Mouse (Mus musculus): ENCODE data around the gene Gpi1. TPM values are rescaled to one million over a fixed set of nuclear protein-coding genes. Genes with fewer than 3 reads are reported as not detected.

Gpi1 gene
- polyA plus RNA-seq, 1 experiment from 2014 or later = 287 TPM

DNA sequence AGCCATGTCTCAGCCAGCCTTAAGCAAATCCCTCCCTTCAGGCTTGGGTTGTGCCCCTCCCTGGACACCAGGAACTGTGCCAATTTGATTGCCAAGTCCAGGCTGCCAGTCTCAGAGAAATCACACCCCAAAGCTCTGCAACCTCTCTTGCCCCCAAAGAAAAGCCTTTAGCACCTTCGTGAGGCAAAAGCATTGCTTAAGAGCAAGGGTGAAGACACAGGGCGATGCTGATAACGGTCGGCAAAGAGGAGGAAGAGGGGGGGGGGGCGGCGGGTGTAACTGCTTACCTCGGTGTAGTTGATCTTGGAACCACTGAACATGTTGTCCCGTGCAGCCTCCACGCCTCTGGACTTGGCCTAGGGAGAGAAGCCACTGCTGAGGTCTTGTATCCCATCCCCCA is 1.5 kb downstream of the Gpi1 start:
- ATAC-seq (replicated peaks; ENCODE audit: insufficient number of reproducible peaks, low FRiP score, low TSS enrichment, low read depth) (no peak), DNase-seq (ENCODE audit: low spot score) (no peak)
- no peaks in the 10 kb centered on the region; the same call in 1 of the 2 replicates for H3K36me3 ChIP-seq (replicated peaks; ENCODE audit: control insufficient read depth, insufficient read depth, low read depth, low read length)
- H3K27me3 ChIP-seq (ENCODE audit: control insufficient read depth, insufficient read depth, low read length) = no peaks in the 10 kb centered on the region
- 73% methylated on average over 9 of the region's 9 CpGs for WGBS
- H3K4me1 ChIP-seq (ENCODE audit: control insufficient read depth, insufficient read depth, low read length) = no peaks in the 10 kb centered on the region
- 0 out of 2 replicates have a peak overlapping the region, but pooled peaks have one; percentile 18 for H3K9ac ChIP-seq (replicated peaks; ENCODE audit: low read length)
- H3K4me2 ChIP-seq (ENCODE audit: low read depth, low read length) = peak overlapping the region; percentile 69
- no peak overlapping the region for H3K27ac ChIP-seq (replicated peaks; ENCODE audit: low read depth, low read length)
- peak overlapping the region; percentile 73 for H3K4me3 ChIP-seq (ENCODE audit: low read depth, low read length)
- no peaks in the 10 kb centered on the region for H3K9me3 ChIP-seq (replicated peaks; ENCODE audit: control insufficient read depth, low read length)

DNA sequence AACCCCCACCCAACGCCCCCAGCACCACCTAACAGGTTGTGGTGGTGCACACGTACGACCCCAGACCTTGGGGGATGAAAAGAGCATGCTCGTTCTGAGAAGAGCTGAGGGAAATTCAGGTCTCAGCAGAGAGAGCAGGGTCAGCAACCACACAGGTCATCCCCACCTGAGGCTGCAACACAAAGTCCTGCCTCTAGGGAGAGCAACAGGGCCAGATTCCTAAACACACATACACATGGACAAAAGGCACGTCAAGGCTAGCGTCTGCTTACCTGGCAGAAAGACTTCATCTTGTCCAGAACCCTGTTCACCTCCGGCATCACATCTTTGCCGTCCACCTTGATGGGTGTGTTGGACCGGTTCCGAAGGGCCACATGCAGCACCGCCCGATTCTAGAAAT is 3.3 kb downstream of the Gpi1 start:
- Histone ChIP-seq H3K36me3 (replicated peaks; ENCODE audit: control insufficient read depth, insufficient read depth, low read depth, low read length) (peaks cover 10% of the 10 kb centered on the region), H3K4me1 (ENCODE audit: control insufficient read depth, insufficient read depth, low read length) (no peaks in the 10 kb centered on the region), H3K9me3 (replicated peaks; ENCODE audit: control insufficient read depth, low read length) (no peaks in the 10 kb centered on the region), H3K4me3 (ENCODE audit: low read depth, low read length) (no peak overlapping the region), H3K9ac (replicated peaks; ENCODE audit: low read length) (no peak overlapping the region), H3K27me3 (ENCODE audit: control insufficient read depth, insufficient read depth, low read length) (no peaks in the 10 kb centered on the region), H3K27ac (replicated peaks; ENCODE audit: low read depth, low read length) (no peak overlapping the region), H3K4me2 (ENCODE audit: low read depth, low read length) (no peak overlapping the region)
- no peak for DNase-seq (ENCODE audit: low spot score)
- WGBS = 93% methylated on average over 12 of the region's 12 CpGs
- no peak for ATAC-seq (replicated peaks; ENCODE audit: insufficient number of reproducible peaks, low FRiP score, low TSS enrichment, low read depth)

DNA sequence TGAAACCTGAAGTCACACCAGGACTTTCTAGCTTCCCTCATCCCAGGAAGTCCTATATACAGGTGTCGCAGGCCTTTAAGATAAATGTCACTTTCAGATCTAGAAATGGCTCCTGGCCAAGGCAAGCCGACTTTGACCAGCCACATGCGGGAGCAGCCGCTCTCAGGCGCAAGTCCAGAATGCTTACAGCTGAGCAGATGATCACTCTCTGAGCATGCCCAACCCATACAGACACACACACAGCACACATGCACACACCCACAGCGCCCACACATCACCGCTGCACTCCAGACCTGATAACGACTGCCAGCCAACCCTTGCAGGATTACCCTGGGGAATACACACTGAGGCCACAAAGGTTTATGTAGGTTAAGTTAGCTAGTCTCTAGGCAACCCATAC is 4.0 kb downstream of the Gpi1 start:
- H3K27ac ChIP-seq (replicated peaks; ENCODE audit: low read depth, low read length) = no peak overlapping the region

DNA sequence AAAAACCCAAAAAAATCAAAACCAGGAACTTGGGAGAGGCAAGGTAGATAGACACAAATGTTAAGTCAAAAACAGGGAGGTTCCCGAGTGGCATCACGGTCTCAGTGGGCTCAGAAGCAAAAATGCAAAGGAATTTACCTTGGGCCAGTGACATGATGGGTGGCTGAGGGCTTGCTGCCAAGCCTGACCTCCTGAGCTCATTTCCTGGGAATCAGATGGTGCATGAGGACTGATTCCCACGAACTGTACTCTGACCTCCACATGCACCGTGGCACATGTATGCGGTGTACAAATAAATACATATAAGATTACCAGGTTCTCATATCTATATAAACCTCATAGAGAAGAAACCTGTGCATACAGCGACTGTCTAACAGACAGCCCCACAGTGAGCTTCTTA is 5.8 kb downstream of the Gpi1 start:
- H3K4me3 ChIP-seq (ENCODE audit: low read depth, low read length) = no peak overlapping the region

More for the DNA sequence above, 4.0 kb downstream of the Gpi1 start:
- Histone ChIP-seq H3K9ac (replicated peaks; ENCODE audit: low read length) (no peak overlapping the region), H3K4me3 (ENCODE audit: low read depth, low read length) (no peak overlapping the region), H3K9me3 (replicated peaks; ENCODE audit: control insufficient read depth, low read length) (no peaks in the 10 kb centered on the region), H3K36me3 (replicated peaks; ENCODE audit: control insufficient read depth, insufficient read depth, low read depth, low read length) (peaks cover 10% of the 10 kb centered on the region), H3K27me3 (ENCODE audit: control insufficient read depth, insufficient read depth, low read length) (no peaks in the 10 kb centered on the region), H3K4me1 (ENCODE audit: control insufficient read depth, insufficient read depth, low read length) (no peaks in the 10 kb centered on the region), H3K4me2 (ENCODE audit: low read depth, low read length) (no peak overlapping the region)
- WGBS = 91% methylated on average over 8 of the region's 8 CpGs
- DNase-seq (ENCODE audit: low spot score) (no peak), ATAC-seq (replicated peaks; ENCODE audit: insufficient number of reproducible peaks, low FRiP score, low TSS enrichment, low read depth) (no peak)

DNA sequence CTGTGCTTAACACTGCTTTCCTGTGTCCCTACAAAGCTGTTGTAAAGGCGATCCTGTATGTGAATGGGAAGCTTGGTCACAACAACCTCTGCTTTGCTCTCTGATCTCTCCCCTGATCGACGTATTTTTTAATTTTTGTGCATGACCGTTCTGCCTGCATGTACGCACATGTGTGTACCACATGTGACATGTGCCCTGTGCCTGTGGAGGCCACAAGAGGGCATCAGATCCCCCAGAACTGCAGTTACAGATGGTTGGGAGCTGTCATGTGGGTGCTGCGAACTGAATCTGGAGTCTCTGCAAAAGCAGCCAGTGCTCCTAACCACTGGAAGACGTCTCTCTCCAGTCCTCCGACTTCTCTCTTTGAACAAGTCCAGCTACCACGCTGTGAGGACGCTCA is 7.8 kb downstream of the Gpi1 start:
- no peak overlapping the region for H3K9ac ChIP-seq (replicated peaks; ENCODE audit: low read length)
- 88% methylated on average over 10 of the region's 10 CpGs for WGBS
- H3K4me2 ChIP-seq (ENCODE audit: low read depth, low read length) = no peak overlapping the region
- DNase-seq (ENCODE audit: low spot score) (no peak), ATAC-seq (replicated peaks; ENCODE audit: insufficient number of reproducible peaks, low FRiP score, low TSS enrichment, low read depth) (no peak)
- no peaks in the 10 kb centered on the region for H3K27me3 ChIP-seq (ENCODE audit: control insufficient read depth, insufficient read depth, low read length)
- no peak overlapping the region for H3K4me3 ChIP-seq (ENCODE audit: low read depth, low read length)
- no peaks in the 10 kb centered on the region for H3K9me3 ChIP-seq (replicated peaks; ENCODE audit: control insufficient read depth, low read length)
- peaks cover 13% of the 10 kb centered on the region for H3K36me3 ChIP-seq (replicated peaks; ENCODE audit: control insufficient read depth, insufficient read depth, low read depth, low read length)
- no peak overlapping the region for H3K27ac ChIP-seq (replicated peaks; ENCODE audit: low read depth, low read length)
- no peaks in the 10 kb centered on the region for H3K4me1 ChIP-seq (ENCODE audit: control insufficient read depth, insufficient read depth, low read length)

More for the DNA sequence above, 5.8 kb downstream of the Gpi1 start:
- no peak overlapping the region for H3K27ac ChIP-seq (replicated peaks; ENCODE audit: low read depth, low read length)
- no peak overlapping the region for H3K9ac ChIP-seq (replicated peaks; ENCODE audit: low read length)
- no peak overlapping the region for H3K4me2 ChIP-seq (ENCODE audit: low read depth, low read length)
- H3K36me3 ChIP-seq (replicated peaks; ENCODE audit: control insufficient read depth, insufficient read depth, low read depth, low read length) = peaks cover 10% of the 10 kb centered on the region
- 91% methylated on average over 6 of the region's 6 CpGs for WGBS
- no peaks in the 10 kb centered on the region for H3K4me1 ChIP-seq (ENCODE audit: control insufficient read depth, insufficient read depth, low read length)
- no peaks in the 10 kb centered on the region for H3K27me3 ChIP-seq (ENCODE audit: control insufficient read depth, insufficient read depth, low read length)
- H3K9me3 ChIP-seq (replicated peaks; ENCODE audit: control insufficient read depth, low read length) = no peaks in the 10 kb centered on the region
- DNase-seq (ENCODE audit: low spot score) = no peak
- no peak for ATAC-seq (replicated peaks; ENCODE audit: insufficient number of reproducible peaks, low FRiP score, low TSS enrichment, low read depth)

DNA sequence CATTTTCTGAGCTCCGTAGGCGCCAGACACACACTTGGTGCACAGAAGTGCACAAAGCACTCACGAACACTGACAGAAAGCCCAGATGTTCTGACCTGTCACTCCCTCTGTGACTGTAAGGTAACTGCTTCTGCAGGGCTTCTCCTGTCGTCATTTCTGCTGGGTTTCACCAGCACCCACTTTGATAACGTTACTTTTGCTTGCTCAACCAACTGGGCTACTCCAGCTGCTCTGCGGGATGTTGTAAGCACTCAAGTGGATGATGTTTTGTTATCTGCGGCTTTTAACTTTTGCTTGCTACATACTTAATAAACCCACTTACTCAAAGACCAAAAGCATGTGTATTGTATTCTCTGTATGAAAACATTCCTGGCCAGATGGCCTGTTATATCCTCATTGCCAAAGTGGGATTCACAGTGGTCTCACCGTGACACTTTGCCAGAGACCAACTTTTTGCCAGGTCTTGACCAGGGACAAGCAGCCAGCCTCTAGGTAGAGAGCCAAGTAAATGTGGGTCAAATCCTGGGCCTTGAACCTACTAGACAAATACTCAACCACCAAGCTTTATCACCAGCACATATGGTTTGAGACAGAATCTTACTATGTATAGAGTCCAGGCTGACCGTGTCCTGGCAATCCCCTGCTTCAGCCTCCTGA is 8.4 kb downstream of the Gpi1 start:
- 88% methylated on average over 9 of the region's 9 CpGs for WGBS
- Histone ChIP-seq H3K27ac (replicated peaks; ENCODE audit: low read depth, low read length) (no peak overlapping the region), H3K36me3 (replicated peaks; ENCODE audit: control insufficient read depth, insufficient read depth, low read depth, low read length) (peaks cover 13% of the 10 kb centered on the region), H3K27me3 (ENCODE audit: control insufficient read depth, insufficient read depth, low read length) (no peaks in the 10 kb centered on the region), H3K4me1 (ENCODE audit: control insufficient read depth, insufficient read depth, low read length) (no peaks in the 10 kb centered on the region), H3K4me3 (ENCODE audit: low read depth, low read length) (no peak overlapping the region), H3K9ac (replicated peaks; ENCODE audit: low read length) (no peak overlapping the region), H3K9me3 (replicated peaks; ENCODE audit: control insufficient read depth, low read length) (no peaks in the 10 kb centered on the region), H3K4me2 (ENCODE audit: low read depth, low read length) (no peak overlapping the region)
- DNase-seq (ENCODE audit: low spot score) = no peak
- ATAC-seq (replicated peaks; ENCODE audit: insufficient number of reproducible peaks, low FRiP score, low TSS enrichment, low read depth) = no peak

DNA sequence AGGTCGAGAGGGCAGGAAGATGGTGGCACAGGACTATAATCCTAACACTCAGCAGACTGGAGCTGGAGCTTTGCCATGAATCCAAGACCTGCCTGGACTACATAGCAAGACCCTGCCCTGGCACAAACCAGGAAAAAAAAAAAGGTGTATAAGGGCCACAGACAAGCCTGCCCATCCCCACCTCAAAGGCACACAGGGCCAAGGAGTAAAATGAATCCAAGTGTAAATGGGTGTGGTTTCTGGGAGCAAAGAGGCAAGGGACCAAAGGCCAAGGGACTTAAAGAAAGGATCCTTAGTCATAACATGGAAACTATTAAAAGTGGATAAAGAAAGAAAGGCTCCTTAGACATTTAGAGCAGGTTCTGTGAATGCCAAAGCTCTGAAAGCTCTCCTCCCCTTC is 11.6 kb downstream of the Gpi1 start:
- no peaks in the 10 kb centered on the region for H3K9me3 ChIP-seq (replicated peaks; ENCODE audit: control insufficient read depth, low read length)
- H3K9ac ChIP-seq (replicated peaks; ENCODE audit: low read length) = no peak overlapping the region
- no peak for ATAC-seq (replicated peaks; ENCODE audit: insufficient number of reproducible peaks, low FRiP score, low TSS enrichment, low read depth)
- H3K36me3 ChIP-seq (replicated peaks; ENCODE audit: control insufficient read depth, insufficient read depth, low read depth, low read length) = peaks cover 19% of the 10 kb centered on the region
- H3K4me1 ChIP-seq (ENCODE audit: control insufficient read depth, insufficient read depth, low read length) = no peaks in the 10 kb centered on the region
- H3K4me2 ChIP-seq (ENCODE audit: low read depth, low read length) = no peak overlapping the region
- no peaks in the 10 kb centered on the region for H3K27me3 ChIP-seq (ENCODE audit: control insufficient read depth, insufficient read depth, low read length)
- no peak for DNase-seq (ENCODE audit: low spot score)
- H3K4me3 ChIP-seq (ENCODE audit: low read depth, low read length) = no peak overlapping the region
- H3K27ac ChIP-seq (replicated peaks; ENCODE audit: low read depth, low read length) = no peak overlapping the region
- 65% methylated on average over 1 of the region's 1 CpGs for WGBS

DNA sequence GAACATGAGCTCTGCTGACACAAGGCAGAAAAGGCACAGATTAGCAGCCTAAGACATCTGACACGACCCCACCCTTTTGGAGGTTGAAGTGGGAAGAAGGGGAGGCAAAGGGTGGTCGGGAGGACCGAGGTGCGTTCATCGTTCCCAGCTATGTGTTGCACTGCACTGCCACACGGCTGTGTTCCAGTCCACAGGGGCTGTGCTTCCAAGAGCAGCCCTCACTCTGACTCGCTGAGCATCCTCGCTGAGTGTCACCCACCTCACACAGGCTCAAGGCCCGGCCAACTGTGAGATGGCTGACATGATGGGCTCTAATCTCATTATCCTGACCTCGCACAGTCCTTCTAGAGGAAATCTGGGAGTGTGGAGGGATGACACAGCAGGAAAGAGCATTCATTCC is 13.7 kb downstream of the Gpi1 start:
- H3K9me3 ChIP-seq (replicated peaks; ENCODE audit: control insufficient read depth, low read length) = no peaks in the 10 kb centered on the region
- no peaks in the 10 kb centered on the region for H3K27me3 ChIP-seq (ENCODE audit: control insufficient read depth, insufficient read depth, low read length)
- H3K36me3 ChIP-seq (replicated peaks; ENCODE audit: control insufficient read depth, insufficient read depth, low read depth, low read length) = peaks cover 9% of the 10 kb centered on the region
- H3K4me2 ChIP-seq (ENCODE audit: low read depth, low read length) = no peak overlapping the region
- H3K4me1 ChIP-seq (ENCODE audit: control insufficient read depth, insufficient read depth, low read length) = no peaks in the 10 kb centered on the region
- no peak overlapping the region for H3K27ac ChIP-seq (replicated peaks; ENCODE audit: low read depth, low read length)
- DNase-seq (ENCODE audit: low spot score) (no peak), ATAC-seq (replicated peaks; ENCODE audit: insufficient number of reproducible peaks, low FRiP score, low TSS enrichment, low read depth) (no peak)
- H3K9ac ChIP-seq (replicated peaks; ENCODE audit: low read length) = no peak overlapping the region
- WGBS = 87% methylated on average over 10 of the region's 10 CpGs
- H3K4me3 ChIP-seq (ENCODE audit: low read depth, low read length) = no peak overlapping the region

All from embryonic facial prominence, embryonic 11.5 days (tissue).